Mouse (Mus musculus) bone marrow macrophage, adult 2 months (primary cell): ENCODE measurements around the gene Dck.

Experiments used
- CTCF ChIP-seq: IDR thresholded peaks from 2 replicates; pipeline ENCODE4 v1.5.1; 2012; ENCODE audit warnings: low read depth, mild to moderate bottlenecking, low read length, moderate library complexity
- POLR2A ChIP-seq: IDR thresholded peaks from 2 replicates; pipeline ENCODE4 v1.6.1; 2012; ENCODE audit warnings: mild to moderate bottlenecking, low read depth, low read length, borderline replicate concordance

- TF ChIP-seq CTCF (no peak), POLR2A (no peak)
These were observed 31.3 kb downstream of the Dck start for GRCm38 (mm10) chr5:88795910-88796584.
